Mouse (Mus musculus): ENCODE measurements around the gene Fxyd5. TPM values are rescaled to one million over a fixed set of nuclear protein-coding genes. Genes with fewer than 3 reads are reported as not detected.

Gene Fxyd5
- polyA plus RNA-seq, 1 experiment from 2014 or later: 24.4 TPM

GRCm38 (mm10) chr7:31057730-31058129 lies 15.4 kb upstream of the Fxyd5 start:
- H3K36me3 ChIP-seq (ENCODE audit: control insufficient read depth, insufficient read depth, low read length): no peaks in the 10 kb centered on the region
- no peaks in the 10 kb centered on the region for H3K9me3 ChIP-seq (replicated peaks; ENCODE audit: control insufficient read depth, low read length, poor library complexity, severe bottlenecking)
- H3K4me3 ChIP-seq (ENCODE audit: low read depth, low read length): no peak overlapping the region
- H3K4me1 ChIP-seq (ENCODE audit: control insufficient read depth, insufficient read depth, low read length): peaks cover 3% of the 10 kb centered on the region; the same call in 1 of the 2 replicates
- 78% methylated on average over 5 of the region's 5 CpGs for WGBS
- H3K9ac ChIP-seq (ENCODE audit: low read depth, low read length): no peak overlapping the region
- peaks cover 11% of the 10 kb centered on the region; the same call in 1 of the 2 replicates for H3K27me3 ChIP-seq (ENCODE audit: control insufficient read depth, insufficient read depth, low read depth, low read length)
- no peak overlapping the region for H3K27ac ChIP-seq (ENCODE audit: low read length)
- no peak for ATAC-seq
- H3K4me2 ChIP-seq (ENCODE audit: low read length): no peak overlapping the region

GRCm38 (mm10) chr7:31057071-31057470 lies 14.8 kb upstream of the Fxyd5 start, which contains the start of gene Fxyd1:
Gene Fxyd1, minus strand, starts transcription at chr7:31057199.
- H3K27me3 ChIP-seq (ENCODE audit: control insufficient read depth, insufficient read depth, low read depth, low read length): peaks cover 17% of the 10 kb centered on the region
- peaks cover 10% of the 10 kb centered on the region; the same call in 1 of the 2 replicates for H3K4me1 ChIP-seq (ENCODE audit: control insufficient read depth, insufficient read depth, low read length)
- H3K9ac ChIP-seq (ENCODE audit: low read depth, low read length): no peak within 1 kb of the TSS
- WGBS: 80% methylated on average over 2 of the region's 2 CpGs
- H3K4me3 ChIP-seq (ENCODE audit: low read depth, low read length): no peak within 1 kb of the TSS
- H3K9me3 ChIP-seq (replicated peaks; ENCODE audit: control insufficient read depth, low read length, poor library complexity, severe bottlenecking): no peaks in the 10 kb centered on the region
- H3K36me3 ChIP-seq (ENCODE audit: control insufficient read depth, insufficient read depth, low read length): no peaks in the 10 kb centered on the region
- H3K27ac ChIP-seq (ENCODE audit: low read length): no peak within 1 kb of the TSS
- no peak for ATAC-seq
- H3K4me2 ChIP-seq (ENCODE audit: low read length): no peak within 1 kb of the TSS

- H3K36me3 ChIP-seq (ENCODE audit: control insufficient read depth, insufficient read depth, low read length): no peaks in the 10 kb centered on the region
- peaks cover 23% of the 10 kb centered on the region for H3K27me3 ChIP-seq (ENCODE audit: control insufficient read depth, insufficient read depth, low read depth, low read length)
- no peak overlapping the region for H3K27ac ChIP-seq (ENCODE audit: low read length)
- WGBS: 79% methylated on average over 7 of the region's 7 CpGs
- no peak overlapping the region for H3K9ac ChIP-seq (ENCODE audit: low read depth, low read length)
- no peak overlapping the region for H3K4me3 ChIP-seq (ENCODE audit: low read depth, low read length)
- no peak overlapping the region for H3K4me2 ChIP-seq (ENCODE audit: low read length)
- ATAC-seq: no peak
- no peaks in the 10 kb centered on the region for H3K9me3 ChIP-seq (replicated peaks; ENCODE audit: control insufficient read depth, low read length, poor library complexity, severe bottlenecking)
- peaks cover 16% of the 10 kb centered on the region for H3K4me1 ChIP-seq (ENCODE audit: control insufficient read depth, insufficient read depth, low read length)
These were observed 14.2 kb upstream of the Fxyd5 start for GRCm38 (mm10) chr7:31056448-31056847.

GRCm38 (mm10) chr7:31055883-31056282 lies 13.6 kb upstream of the Fxyd5 start:
- no peak overlapping the region for H3K9ac ChIP-seq (ENCODE audit: low read depth, low read length)
- peaks cover 23% of the 10 kb centered on the region for H3K27me3 ChIP-seq (ENCODE audit: control insufficient read depth, insufficient read depth, low read depth, low read length)
- no peak overlapping the region for H3K4me3 ChIP-seq (ENCODE audit: low read depth, low read length)
- peaks cover 19% of the 10 kb centered on the region for H3K4me1 ChIP-seq (ENCODE audit: control insufficient read depth, insufficient read depth, low read length)
- no peak overlapping the region for H3K27ac ChIP-seq (ENCODE audit: low read length)
- ATAC-seq: no peak
- H3K4me2 ChIP-seq (ENCODE audit: low read length): no peak overlapping the region
- H3K9me3 ChIP-seq (replicated peaks; ENCODE audit: control insufficient read depth, low read length, poor library complexity, severe bottlenecking): no peaks in the 10 kb centered on the region
- no peaks in the 10 kb centered on the region for H3K36me3 ChIP-seq (ENCODE audit: control insufficient read depth, insufficient read depth, low read length)
- 32% methylated on average over 4 of the region's 4 CpGs for WGBS

GRCm38 (mm10) chr7:31055354-31055824 lies 13.1 kb upstream of the Fxyd5 start:
- H3K4me2 ChIP-seq (ENCODE audit: low read length): peak overlapping the region; percentile 18; the same call in 1 of the 2 replicates
- no peak overlapping the region for H3K9ac ChIP-seq (ENCODE audit: low read depth, low read length)
- H3K27me3 ChIP-seq (ENCODE audit: control insufficient read depth, insufficient read depth, low read depth, low read length): peaks cover 23% of the 10 kb centered on the region
- peaks cover 24% of the 10 kb centered on the region for H3K4me1 ChIP-seq (ENCODE audit: control insufficient read depth, insufficient read depth, low read length)
- 5% methylated on average over 9 of the region's 10 CpGs for WGBS
- H3K27ac ChIP-seq (ENCODE audit: low read length): no peak overlapping the region
- no peaks in the 10 kb centered on the region for H3K9me3 ChIP-seq (replicated peaks; ENCODE audit: control insufficient read depth, low read length, poor library complexity, severe bottlenecking)
- H3K4me3 ChIP-seq (ENCODE audit: low read depth, low read length): no peak overlapping the region
- ATAC-seq: no peak
- H3K36me3 ChIP-seq (ENCODE audit: control insufficient read depth, insufficient read depth, low read length): no peaks in the 10 kb centered on the region

GRCm38 (mm10) chr7:31054661-31055320 lies 12.5 kb upstream of the Fxyd5 start:
- WGBS: 36% methylated on average over 11 of the region's 11 CpGs
- Histone ChIP-seq H3K27me3 (ENCODE audit: control insufficient read depth, insufficient read depth, low read depth, low read length) (peaks cover 23% of the 10 kb centered on the region), H3K9ac (ENCODE audit: low read depth, low read length) (no peak overlapping the region), H3K4me2 (ENCODE audit: low read length) (no peak overlapping the region), H3K4me3 (ENCODE audit: low read depth, low read length) (no peak overlapping the region), H3K9me3 (replicated peaks; ENCODE audit: control insufficient read depth, low read length, poor library complexity, severe bottlenecking) (no peaks in the 10 kb centered on the region), H3K36me3 (ENCODE audit: control insufficient read depth, insufficient read depth, low read length) (no peaks in the 10 kb centered on the region), H3K4me1 (ENCODE audit: control insufficient read depth, insufficient read depth, low read length) (peaks cover 29% of the 10 kb centered on the region), H3K27ac (ENCODE audit: low read length) (no peak overlapping the region)
- no peak for ATAC-seq

GRCm38 (mm10) chr7:31053882-31054447 lies 11.7 kb upstream of the Fxyd5 start:
- Histone ChIP-seq H3K9me3 (replicated peaks; ENCODE audit: control insufficient read depth, low read length, poor library complexity, severe bottlenecking) (no peaks in the 10 kb centered on the region), H3K27ac (ENCODE audit: low read length) (no peak overlapping the region), H3K4me1 (ENCODE audit: control insufficient read depth, insufficient read depth, low read length) (peaks cover 37% of the 10 kb centered on the region), H3K4me2 (ENCODE audit: low read length) (no peak overlapping the region), H3K27me3 (ENCODE audit: control insufficient read depth, insufficient read depth, low read depth, low read length) (peaks cover 23% of the 10 kb centered on the region), H3K36me3 (ENCODE audit: control insufficient read depth, insufficient read depth, low read length) (no peaks in the 10 kb centered on the region), H3K4me3 (ENCODE audit: low read depth, low read length) (no peak overlapping the region), H3K9ac (ENCODE audit: low read depth, low read length) (no peak overlapping the region)
- WGBS: 37% methylated on average over 10 of the region's 10 CpGs
- no peak for ATAC-seq

GRCm38 (mm10) chr7:31052636-31053434 lies 10.6 kb upstream of the Fxyd5 start:
- Histone ChIP-seq H3K9ac (ENCODE audit: low read depth, low read length) (0 out of 2 replicates have a peak overlapping the region, but pooled peaks have one; percentile 7), H3K9me3 (replicated peaks; ENCODE audit: control insufficient read depth, low read length, poor library complexity, severe bottlenecking) (no peaks in the 10 kb centered on the region), H3K27me3 (ENCODE audit: control insufficient read depth, insufficient read depth, low read depth, low read length) (peaks cover 23% of the 10 kb centered on the region), H3K36me3 (ENCODE audit: control insufficient read depth, insufficient read depth, low read length) (no peaks in the 10 kb centered on the region), H3K4me1 (ENCODE audit: control insufficient read depth, insufficient read depth, low read length) (peaks cover 40% of the 10 kb centered on the region), H3K4me3 (ENCODE audit: low read depth, low read length) (peak overlapping the region; percentile 21), H3K4me2 (ENCODE audit: low read length) (peak overlapping the region; percentile 65), H3K27ac (ENCODE audit: low read length) (no peak overlapping the region)
- under 1% methylated on average over 34 of the region's 34 CpGs for WGBS
- no peak; the same call in 1 of the 2 replicates for ATAC-seq
